Mouse (Mus musculus) limb, embryonic 12.5 days (tissue): Measurements from ENCODE around the gene Kiss1r. TPM values are rescaled to one million over a fixed set of nuclear protein-coding genes. Genes with fewer than 3 reads are reported as not detected.

Experiments
- polyA plus RNA-seq: library from polyadenylated mRNA; unstranded; fragments of >200 nt; fragmentation: Nextera tagmentation; extraction: Ambion mirVana; gene quantifications from 2 replicates; pipeline ENCODE4 v1.2.1, GENCODE M21; 2016

Kiss1r gene
- polyA plus RNA-seq, 1 experiment from 2014 or later: 1.2 TPM

Other genes with a start within 250 kb of the Kiss1r start
- 57.6 and 63.1 TPM in 2 replicates for gene Tpgs1, start 247.6 kb upstream of the Kiss1r start, polyA plus RNA-seq
- gene Cdc34, start 234.8 kb upstream of the Kiss1r start, polyA plus RNA-seq: 139 and 149 TPM in 2 replicates
- gene Gzmm, start 228.0 kb upstream of the Kiss1r start, polyA plus RNA-seq: 0.74 and 1.2 TPM in 2 replicates
- gene Bsg, start 212.5 kb upstream of the Kiss1r start, polyA plus RNA-seq: 676 and 680 TPM in 2 replicates
- 0.15 TPM in 1 of 2 replicates, not detected in the other for gene Hcn2, start 200.3 kb upstream of the Kiss1r start, polyA plus RNA-seq
- 54.0 and 54.1 TPM in 2 replicates for gene Polrmt, start 170.4 kb upstream of the Kiss1r start, polyA plus RNA-seq
- gene Fgf22, start 161.9 kb upstream of the Kiss1r start, polyA plus RNA-seq: 0.24 and 0.60 TPM in 2 replicates
- gene Rnf126, start 150.0 kb upstream of the Kiss1r start, polyA plus RNA-seq: 108 and 113 TPM in 2 replicates
- 3.0 and 4.0 TPM in 2 replicates for gene Fstl3, start 139.7 kb upstream of the Kiss1r start, polyA plus RNA-seq
- gene Prss57, start 126.0 kb upstream of the Kiss1r start, polyA plus RNA-seq: not detected in 2 replicates
- 121 TPM in 2 replicates for gene Palm, start 123.4 kb upstream of the Kiss1r start, polyA plus RNA-seq
- gene Misp, start 96.0 kb upstream of the Kiss1r start, polyA plus RNA-seq: 0.28 and 0.67 TPM in 2 replicates
- gene Ptbp1, start 62.5 kb upstream of the Kiss1r start, polyA plus RNA-seq: 373 and 403 TPM in 2 replicates
- gene Prtn3, start 42.5 kb upstream of the Kiss1r start, polyA plus RNA-seq: 15.1 and 15.3 TPM in 2 replicates
- gene Plppr3, start 42.3 kb upstream of the Kiss1r start, polyA plus RNA-seq: 157 and 162 TPM in 2 replicates
- gene Elane, start 30.7 kb upstream of the Kiss1r start, polyA plus RNA-seq: not detected in 2 replicates
- not detected in 2 replicates for gene Cfd, start 26.1 kb upstream of the Kiss1r start, polyA plus RNA-seq
- 50.8 and 53.7 TPM in 2 replicates for gene Med16, start 8.0 kb upstream of the Kiss1r start, polyA plus RNA-seq
- gene Gm26602, start 6.1 kb upstream of the Kiss1r start, polyA plus RNA-seq: 5.5 and 21.1 TPM in 2 replicates
- 149 and 161 TPM in 2 replicates for gene R3hdm4, start 4.2 kb downstream of the Kiss1r start, polyA plus RNA-seq
- gene Arid3a, start 10.1 kb downstream of the Kiss1r start, polyA plus RNA-seq: 8.4 and 8.6 TPM in 2 replicates
- gene Wdr18, start 43.2 kb downstream of the Kiss1r start, polyA plus RNA-seq: 120 and 122 TPM in 2 replicates
- gene Grin3b, start 53.7 kb downstream of the Kiss1r start, polyA plus RNA-seq: 0.54 and 0.68 TPM in 2 replicates
- 20.7 and 22.5 TPM in 2 replicates for gene Tmem259, start 67.4 kb downstream of the Kiss1r start, polyA plus RNA-seq
- gene Cnn2, start 71.6 kb downstream of the Kiss1r start, polyA plus RNA-seq: 216 and 240 TPM in 2 replicates
- 2.1 and 2.3 TPM in 2 replicates for gene Abca7, start 79.5 kb downstream of the Kiss1r start, polyA plus RNA-seq
- 12.5 and 12.6 TPM in 2 replicates for gene Arhgap45, start 99.7 kb downstream of the Kiss1r start, polyA plus RNA-seq
- gene Polr2e, start 122.8 kb downstream of the Kiss1r start, polyA plus RNA-seq: 241 and 251 TPM in 2 replicates
- 463 and 494 TPM in 2 replicates for gene Gpx4, start 130.2 kb downstream of the Kiss1r start, polyA plus RNA-seq
- gene Sbno2, start 188.6 kb downstream of the Kiss1r start, polyA plus RNA-seq: 13.9 and 14.4 TPM in 2 replicates
- gene Stk11, start 198.8 kb downstream of the Kiss1r start, polyA plus RNA-seq: 16.1 and 18.1 TPM in 2 replicates
- 460 and 465 TPM in 2 replicates for gene Atp5d, start 221.7 kb downstream of the Kiss1r start, polyA plus RNA-seq
- 4.9 and 5.6 TPM in 2 replicates for gene Cbarp, start 223.9 kb downstream of the Kiss1r start, polyA plus RNA-seq
- 30.6 and 38.0 TPM in 2 replicates for gene Midn, start 231.3 kb downstream of the Kiss1r start, polyA plus RNA-seq
- 166 and 175 TPM in 2 replicates for gene Cirbp, start 249.0 kb downstream of the Kiss1r start, polyA plus RNA-seq